Mouse (Mus musculus) olfactory bulb, adult 2 months (tissue): ENCODE measurements around the gene Fbxo47. TPM values are rescaled to one million over a fixed set of nuclear protein-coding genes. Genes with fewer than 3 reads are reported as not detected.
"Not testable (repeated sequence)": the region's sequence is repeated elsewhere in the genome, so short reads cannot be mapped to it uniquely, and the experiment has no call there.

Experiments used
- H3K27ac ChIP-seq: fragments of 200-500 bp; 2 replicates; pipeline ENCODE4 v1.5.1; 2012; ENCODE audit warnings: low read depth, low read length; ENCODE audit not compliant: insufficient read depth
- H3K4me1 ChIP-seq: fragments of 200-500 bp; 2 replicates; pipeline ENCODE4 v1.6.1; 2012; ENCODE audit warnings: low read length; ENCODE audit not compliant: control insufficient read depth, insufficient read depth
- H3K4me3 ChIP-seq: fragments of 200-500 bp; 2 replicates; pipeline ENCODE4 v1.5.1; 2012; ENCODE audit warnings: mild to moderate bottlenecking, low read depth, low read length, moderate library complexity; ENCODE audit not compliant: insufficient read depth
- CTCF ChIP-seq: fragments of 200-500 bp; IDR thresholded peaks from 2 replicates; pipeline ENCODE4 v1.5.1; 2012; ENCODE audit warnings: low read depth, mild to moderate bottlenecking, low read length, moderate library complexity; ENCODE audit not compliant: insufficient read depth
- POLR2A ChIP-seq: fragments of 200-500 bp; IDR thresholded peaks from 2 replicates; pipeline ENCODE4 v1.6.1; 2012; ENCODE audit warnings: mild to moderate bottlenecking, low read depth, low read length, moderate library complexity; ENCODE audit not compliant: insufficient read depth
- WGBS: fragments of 180-500 bp; shearing (Covaris S2); methylation state at CpG from one replicate; pipeline ENCODE4 v1.1.7; 2018; 5-methylcytosine and 5-hydroxymethylcytosine counted together
- polyA plus RNA-seq: library from polyadenylated mRNA; stranded (reverse); fragments of >200 nt; gene quantifications from 2 replicates; pipeline ENCODE4 v1.2.4, GENCODE M21; 2012; ENCODE audit warnings: low replicate concordance; ENCODE audit not compliant: missing spikeins, insufficient read depth, insufficient read length

The Fbxo47 gene
- polyA plus RNA-seq, 1 experiment = not detected

DNA sequence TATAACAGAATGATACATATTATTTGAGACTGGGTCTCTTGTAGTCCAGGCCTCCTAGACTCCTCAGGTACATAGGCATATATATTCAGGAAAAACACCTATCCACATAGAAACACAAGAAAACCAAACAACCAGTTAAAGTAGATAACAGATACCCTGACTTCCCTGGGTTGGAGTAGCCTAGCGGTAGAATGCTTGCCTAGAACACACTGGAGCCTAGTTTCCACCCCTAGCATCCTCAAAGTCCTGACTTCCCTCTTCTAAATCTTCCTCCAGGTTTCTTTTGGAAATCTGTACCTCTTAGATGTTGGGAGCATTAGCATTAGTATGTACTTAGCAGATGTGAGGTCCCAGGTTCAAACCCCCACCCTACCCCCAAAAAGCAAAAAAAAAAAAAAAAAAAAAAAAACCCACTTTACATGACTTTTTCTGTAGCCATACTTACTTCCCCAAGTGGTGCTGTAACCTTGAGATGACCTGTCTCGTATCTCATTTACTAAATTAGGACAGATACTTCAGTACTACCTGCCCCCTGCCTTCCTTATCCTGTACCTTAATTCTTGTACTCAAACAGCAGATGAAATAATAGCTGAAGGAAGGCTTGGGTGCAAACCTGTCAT, 1.5 kb upstream of the Fbxo47 start:
- Histone ChIP-seq H3K4me1 (no peaks in the 10 kb centered on the region), H3K4me3 (no peak overlapping the region), H3K27ac (no peak overlapping the region)
- TF ChIP-seq CTCF = no peak
- no peak for TF ChIP-seq POLR2A
- 99% methylated on average over 2 of the region's 2 CpGs for WGBS

DNA sequence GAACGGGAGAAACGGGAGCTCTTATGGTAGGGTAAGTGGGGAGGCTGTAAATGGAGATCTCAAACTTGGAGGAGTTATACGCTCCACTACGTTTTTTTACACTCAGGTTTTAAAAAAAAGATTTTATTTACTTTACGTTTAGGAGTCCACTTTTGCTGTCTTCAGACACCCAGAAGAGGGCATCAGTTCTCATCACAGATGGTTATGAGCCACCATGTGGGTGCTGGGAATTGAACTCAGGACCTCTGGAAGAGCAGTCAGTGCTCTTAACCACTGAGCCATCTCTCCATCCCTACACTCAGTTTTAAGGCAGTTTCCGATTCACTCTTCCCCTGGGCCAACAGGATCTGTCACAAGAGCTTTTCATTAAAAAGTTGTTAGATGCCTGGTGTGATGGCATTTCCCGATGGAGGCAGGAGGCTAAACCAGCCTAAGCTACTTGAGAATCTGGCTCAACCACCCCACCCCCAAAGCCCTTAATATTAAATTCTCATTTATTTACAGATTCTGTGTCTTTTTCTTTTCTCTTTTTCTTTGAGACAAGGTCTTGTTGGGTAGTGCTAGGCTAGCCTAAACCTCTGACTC, 739 bp upstream of the Fbxo47 start:
- 23% methylated on average over 7 of the region's 7 CpGs for WGBS

GRCm38 (mm10) chr11:97883542-97883917, 424 bp downstream of the Fbxo47 start:
- Histone ChIP-seq H3K27ac (no peak overlapping the region), H3K4me1 (no peaks in the 10 kb centered on the region), H3K4me3 (peak overlapping the region; percentile 82)
- 2% methylated on average over 26 of the region's 26 CpGs for WGBS
- TF ChIP-seq POLR2A (no peak), CTCF (no peak)

More for the DNA sequence above, 739 bp upstream of the Fbxo47 start:
- TF ChIP-seq CTCF (no peak), POLR2A (no peak)
- H3K4me3 ChIP-seq = peak overlapping the region; percentile 47
- H3K4me1 ChIP-seq = no peaks in the 10 kb centered on the region
- H3K27ac ChIP-seq = no peak overlapping the region

DNA sequence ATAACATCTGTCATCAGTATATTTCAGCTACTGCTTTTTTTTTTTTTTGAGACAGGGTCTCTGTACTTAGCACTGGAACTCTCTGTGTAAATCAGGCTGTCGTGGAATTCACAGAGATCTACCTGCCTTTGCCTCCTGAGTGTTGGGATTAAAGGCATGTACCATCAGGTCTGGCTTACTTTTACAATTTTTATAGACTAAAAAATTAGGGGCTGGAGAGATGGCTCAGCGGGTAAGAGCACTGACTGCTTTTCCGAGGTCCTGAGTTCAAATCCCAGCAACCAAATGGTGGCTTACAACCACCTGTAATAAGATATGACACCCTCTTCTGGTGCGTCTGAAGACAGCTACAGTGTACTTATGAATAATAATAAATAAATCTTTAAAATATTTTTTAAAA, 3.6 kb downstream of the Fbxo47 start:
- Histone ChIP-seq H3K27ac (no peak overlapping the region), H3K4me3 (no peak overlapping the region), H3K4me1 (no peaks in the 10 kb centered on the region)
- TF ChIP-seq POLR2A = no peak
- no peak for TF ChIP-seq CTCF
- 94% methylated on average over 4 of the region's 4 CpGs for whole genome bisulfite sequencing

- Histone ChIP-seq H3K27ac (no peak overlapping the region), H3K4me3 (no peak overlapping the region), H3K4me1 (no peaks in the 10 kb centered on the region)
- WGBS = 90% methylated on average over 2 of the region's 2 CpGs
- TF ChIP-seq CTCF = no peak
- TF ChIP-seq POLR2A = no peak
These were observed 6.6 kb downstream of the Fbxo47 start for GRCm38 (mm10) chr11:97877341-97877740.

DNA sequence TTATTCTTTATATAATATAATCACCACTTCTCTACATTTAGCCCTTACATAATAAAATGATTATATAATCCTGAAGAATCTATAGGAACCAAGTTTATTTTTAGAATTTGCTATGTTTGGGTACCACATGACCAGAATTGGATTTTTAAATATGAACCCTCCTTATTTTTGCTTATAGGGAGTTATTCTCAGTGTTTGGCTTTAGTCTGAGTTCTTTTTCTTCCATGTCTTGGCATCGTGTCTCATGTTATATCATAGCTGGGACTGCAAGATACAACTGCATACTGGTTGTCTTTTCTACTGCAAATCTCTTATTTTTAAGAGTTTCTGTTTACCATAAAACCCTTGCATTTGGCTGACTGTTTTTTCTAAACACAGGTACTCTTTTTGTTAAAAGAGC, 9.6 kb downstream of the Fbxo47 start:
- TF ChIP-seq CTCF (no peak), POLR2A (no peak)
- H3K4me3 ChIP-seq = no peak overlapping the region
- no peaks in the 10 kb centered on the region for H3K4me1 ChIP-seq
- 80% methylated on average over 1 of the region's 1 CpGs for WGBS
- no peak overlapping the region for H3K27ac ChIP-seq

GRCm38 (mm10) chr11:97872378-97872777, 11.6 kb downstream of the Fbxo47 start:
- not testable (repeated sequence) for H3K4me1 ChIP-seq, H3K27ac ChIP-seq, H3K4me3 ChIP-seq
- WGBS = 82% methylated on average over 5 of the region's 5 CpGs

DNA sequence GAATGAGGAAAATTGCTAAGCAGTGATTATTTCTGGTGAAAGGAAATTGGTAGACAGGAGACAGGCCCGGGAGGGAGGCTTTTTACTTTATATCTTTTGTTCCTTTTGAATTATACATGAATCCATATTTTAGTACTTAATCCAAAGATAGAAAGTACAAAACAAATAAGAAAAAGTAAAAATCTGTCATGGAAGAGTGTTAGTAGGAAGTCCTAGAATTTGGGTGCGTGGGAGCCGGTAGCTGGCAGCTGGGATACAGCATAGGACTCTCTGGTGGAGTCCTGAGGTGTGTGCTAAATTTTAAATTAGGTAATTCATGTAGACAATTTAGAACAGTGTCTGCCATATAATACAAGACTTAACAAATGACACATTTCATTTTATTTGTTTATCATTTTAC, 16.4 kb downstream of the Fbxo47 start:
- 86% methylated on average over 3 of the region's 3 CpGs for WGBS
- no peak for TF ChIP-seq CTCF
- TF ChIP-seq POLR2A = no peak
- Histone ChIP-seq H3K4me1 (no peaks in the 10 kb centered on the region), H3K27ac (no peak overlapping the region), H3K4me3 (no peak overlapping the region)

- 93% methylated on average over 3 of the region's 3 CpGs for whole genome bisulfite sequencing
- Histone ChIP-seq H3K27ac (no peak overlapping the region), H3K4me3 (no peak overlapping the region), H3K4me1 (no peaks in the 10 kb centered on the region)
- TF ChIP-seq POLR2A (no peak), CTCF (no peak)
These were observed 17.7 kb downstream of the Fbxo47 start for GRCm38 (mm10) chr11:97866091-97866888.
